Mouse (Mus musculus) spleen, postnatal 4 days (tissue): ENCODE results near the gene Hlcs.

Experiments used
- DNase-seq, 2 experiments: peaks; one replicate each; pipeline ENCODE4 v3.0.0; 2022; ENCODE audit warnings: low spot score in 2 of 2

The Hlcs gene

DNA sequence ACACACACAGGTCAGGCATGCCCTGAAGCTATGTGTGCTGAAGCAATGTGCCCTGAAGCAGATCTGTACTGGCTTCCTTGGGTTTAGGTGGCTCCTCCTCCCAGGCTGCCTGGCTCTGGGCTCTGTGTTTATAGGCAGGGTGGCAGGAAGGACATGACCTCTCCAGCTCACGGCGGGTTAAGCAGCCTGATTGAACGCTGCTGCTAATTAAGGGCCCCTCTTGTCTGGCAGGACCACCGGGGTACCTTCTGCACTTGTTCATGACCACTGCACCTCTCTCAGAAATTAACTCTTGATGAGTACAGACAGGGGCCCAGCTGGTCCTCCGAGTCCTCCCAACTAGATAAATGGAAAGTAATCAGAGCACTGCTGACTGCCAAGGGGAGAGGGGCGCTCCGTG is 149.1 kb downstream of the Hlcs start:
- no peak for DNase-seq

DNA sequence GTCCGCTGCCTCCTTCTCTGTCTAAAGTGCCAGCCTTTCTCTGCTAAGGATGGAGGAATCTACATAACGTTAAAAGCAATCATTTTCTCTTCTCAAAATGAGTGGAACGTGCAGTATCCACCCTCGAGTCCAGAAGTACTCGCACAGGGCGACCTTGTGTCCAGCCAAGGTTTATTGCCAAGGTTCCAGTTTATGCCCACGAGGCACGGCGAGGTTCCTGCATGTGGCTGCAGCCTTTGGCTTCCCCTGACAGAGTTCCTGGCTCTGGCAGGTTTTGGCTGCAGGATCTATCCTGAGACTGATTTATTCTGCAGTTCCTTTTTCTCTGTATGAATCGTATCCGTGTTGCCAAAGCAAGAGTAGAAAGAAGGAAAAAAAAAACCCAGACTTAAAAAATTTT is 150.3 kb downstream of the Hlcs start:
- DNase-seq: no peak

DNA sequence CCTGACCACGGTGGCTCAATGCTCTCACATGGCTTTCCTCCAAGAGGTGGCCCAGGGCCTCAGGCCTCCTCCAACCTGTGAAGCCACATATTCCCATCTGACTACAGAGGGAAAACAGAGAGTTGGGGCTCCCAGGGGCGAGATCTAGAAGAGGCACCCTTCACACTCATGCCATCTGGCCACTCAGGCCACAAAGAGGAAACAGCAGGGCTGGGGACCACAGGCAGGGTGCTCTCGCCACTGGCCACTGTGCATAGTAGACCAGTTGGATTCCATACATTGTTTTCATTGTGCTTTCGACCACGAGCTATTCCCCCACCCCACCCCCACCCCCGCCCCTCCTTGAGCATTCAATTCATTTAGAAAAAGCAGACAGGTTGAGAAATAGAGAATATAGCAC is 151.4 kb downstream of the Hlcs start:
- no peak for DNase-seq

DNA sequence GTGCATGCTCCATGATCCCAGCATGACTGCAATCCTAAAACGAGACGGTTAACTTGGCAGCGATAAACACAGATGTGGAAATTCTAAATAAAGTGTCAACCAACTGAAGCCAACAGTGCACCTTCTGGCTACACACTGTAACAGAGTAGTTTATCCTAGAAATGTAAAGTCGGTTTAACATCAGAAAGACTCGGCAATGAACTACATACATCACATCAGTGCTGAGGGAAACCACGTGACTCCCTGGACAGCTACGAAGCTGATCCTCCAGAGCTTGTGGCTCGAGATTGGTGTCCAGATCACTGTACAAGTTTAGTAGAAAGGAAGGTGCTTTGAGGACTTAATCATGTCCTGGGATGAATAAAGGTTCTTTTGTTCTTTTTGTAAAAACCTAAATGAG is 155.6 kb downstream of the Hlcs start:
- no peak for DNase-seq

DNA sequence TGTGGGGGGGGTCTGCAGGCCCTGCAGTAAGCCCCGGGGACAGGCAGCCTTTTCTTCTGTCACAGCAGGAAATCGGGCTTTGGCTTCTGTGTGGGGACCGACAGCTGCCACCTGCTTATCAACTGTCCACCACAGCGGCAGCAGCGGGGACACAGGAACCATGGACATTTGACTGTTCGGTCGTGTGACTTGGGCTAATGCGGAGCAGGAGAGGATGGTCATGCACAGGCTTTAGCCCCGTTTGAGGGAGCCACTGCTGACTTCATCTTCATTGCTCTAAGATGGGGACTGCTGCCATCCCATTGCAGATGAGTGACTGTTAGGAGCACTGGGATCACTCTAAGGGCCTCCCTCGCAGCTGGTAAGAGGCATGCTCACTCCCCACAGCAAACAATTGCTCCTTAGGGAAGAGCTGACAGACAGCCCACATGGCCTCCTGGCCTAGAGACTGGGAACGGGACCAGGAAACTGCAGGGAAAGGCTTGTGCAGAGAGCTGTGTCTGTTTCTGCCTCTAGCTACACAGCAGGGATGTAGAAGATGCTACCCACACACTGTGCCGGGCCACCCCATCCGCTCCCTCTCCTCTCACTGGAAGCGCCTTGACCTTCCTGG is 158.2 kb downstream of the Hlcs start:
- no peak for DNase-seq

DNA sequence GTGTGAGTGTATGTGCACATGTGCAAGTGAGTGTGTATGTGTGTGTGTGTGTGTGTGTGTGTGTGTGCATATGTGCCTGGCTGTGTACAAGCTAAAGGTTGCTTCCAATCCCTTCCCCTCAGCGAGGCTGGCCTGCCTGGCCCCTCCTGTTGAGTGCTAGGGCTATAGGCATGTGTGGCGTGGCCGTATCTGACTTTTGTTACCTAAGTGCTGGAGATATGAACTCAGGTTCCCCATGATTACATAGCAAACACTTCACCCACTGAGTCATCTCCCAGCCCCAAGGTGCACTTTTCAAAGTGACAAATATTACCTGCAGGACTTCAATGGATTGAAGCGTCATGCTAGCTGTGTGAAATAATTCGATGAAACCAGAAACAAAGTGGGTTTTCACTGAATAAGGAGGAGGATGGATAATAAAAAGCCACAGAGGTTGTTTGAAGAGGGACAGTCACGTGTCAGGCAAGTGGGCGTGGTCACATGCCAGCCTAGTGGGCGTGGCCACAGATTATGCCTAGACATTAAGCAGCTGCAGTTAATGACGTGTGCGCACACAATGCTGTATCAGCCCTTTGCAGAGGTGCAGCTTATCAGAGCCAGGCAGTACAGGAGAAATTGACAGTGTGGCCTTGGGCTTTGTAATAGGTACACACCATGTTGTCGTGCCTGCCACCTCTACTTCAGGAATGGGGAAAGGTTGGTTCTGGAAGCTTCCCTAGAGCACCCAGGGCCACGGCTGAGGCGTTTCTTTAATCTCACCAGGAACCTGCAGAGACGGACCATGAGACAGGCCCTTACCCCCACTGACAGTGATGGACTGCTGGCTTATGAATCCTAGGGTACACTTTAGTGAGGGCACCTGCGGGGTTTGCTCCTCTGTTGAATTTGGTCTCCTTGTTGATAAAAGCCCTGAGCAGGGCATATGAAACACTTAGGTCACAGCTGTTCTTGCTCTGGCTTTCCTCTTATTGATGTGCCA is 163.0 kb downstream of the Hlcs start:
- peak; percentile 85 to 89 for DNase-seq

DNA sequence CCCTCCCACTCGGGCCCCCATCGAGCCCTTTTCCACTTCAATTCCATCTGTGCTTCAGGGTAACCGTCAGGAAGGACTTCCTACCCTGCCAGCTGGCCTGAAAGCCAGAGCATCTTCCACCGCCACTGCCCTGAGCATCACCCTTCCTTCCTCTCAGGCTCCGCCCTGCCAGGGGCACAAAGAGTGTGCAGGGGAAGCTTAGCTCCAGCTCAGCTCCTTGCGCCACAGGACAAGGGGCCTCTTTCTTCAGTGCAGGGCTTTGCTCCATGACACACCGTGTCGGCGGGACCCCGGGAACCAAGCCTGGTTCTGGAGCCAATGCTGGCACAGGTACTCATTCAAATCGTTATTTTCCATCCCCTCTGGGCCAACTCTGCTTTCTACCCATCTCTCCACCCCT is 165.2 kb downstream of the Hlcs start:
- no peak for DNase-seq

DNA sequence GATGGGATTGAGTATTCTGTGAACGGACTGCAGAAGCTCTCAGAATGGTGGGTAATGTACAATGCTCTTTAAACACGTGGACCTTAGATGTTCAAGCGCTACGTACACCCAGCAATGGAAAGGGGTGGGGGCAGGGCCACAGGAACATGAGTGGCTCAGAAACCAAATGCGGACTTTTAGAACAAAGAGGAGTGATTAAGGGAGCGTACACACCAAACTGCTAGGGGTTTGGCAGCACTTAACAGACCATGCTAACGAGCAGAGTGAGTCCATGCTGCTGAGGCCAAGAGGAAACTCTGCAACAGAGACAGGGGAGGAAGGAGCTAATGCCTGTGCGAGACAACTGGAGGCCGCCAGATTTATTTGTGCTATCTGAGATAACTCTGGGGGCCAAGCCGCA is 170.0 kb downstream of the Hlcs start:
- no peak for DNase-seq

DNA sequence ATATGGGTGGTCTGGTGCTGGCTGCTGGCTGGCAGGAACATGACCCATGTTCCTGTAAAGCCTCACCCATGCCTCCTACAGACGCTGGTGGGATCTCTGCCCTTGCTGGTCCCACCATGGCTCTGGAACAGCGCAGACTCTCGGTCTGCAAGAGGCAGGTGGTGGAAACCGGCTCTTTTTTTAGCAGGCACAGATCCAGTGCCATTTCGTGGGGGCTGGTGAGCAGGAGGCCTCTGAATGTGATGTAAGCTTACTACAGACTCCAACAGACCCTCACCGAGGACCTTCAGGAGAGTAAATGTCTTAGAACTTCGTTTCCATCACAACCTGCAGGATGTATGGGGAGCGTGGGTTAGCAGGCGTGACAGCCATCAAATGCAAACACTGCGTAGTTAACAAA is 172.6 kb downstream of the Hlcs start:
- no peak for DNase-seq

DNA sequence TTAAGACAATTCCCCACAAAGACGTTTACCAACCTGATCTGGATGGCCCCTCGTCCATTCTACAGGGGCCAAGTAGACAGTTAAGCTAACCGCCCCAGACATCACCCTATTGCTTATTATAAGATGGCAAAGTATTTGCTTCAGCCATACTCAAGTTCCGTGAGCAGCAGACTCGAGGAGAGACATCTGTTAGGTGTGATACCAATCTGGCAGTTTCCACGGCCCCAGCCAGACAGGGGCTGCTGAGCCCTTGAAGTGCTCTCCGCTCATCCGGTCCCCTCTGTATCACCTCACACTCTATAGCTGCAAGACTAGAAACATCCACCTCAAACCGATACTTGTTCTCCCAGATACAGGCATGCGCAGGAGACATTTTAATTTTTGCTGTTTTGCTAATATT is 179.2 kb downstream of the Hlcs start:
- no peak for DNase-seq

DNA sequence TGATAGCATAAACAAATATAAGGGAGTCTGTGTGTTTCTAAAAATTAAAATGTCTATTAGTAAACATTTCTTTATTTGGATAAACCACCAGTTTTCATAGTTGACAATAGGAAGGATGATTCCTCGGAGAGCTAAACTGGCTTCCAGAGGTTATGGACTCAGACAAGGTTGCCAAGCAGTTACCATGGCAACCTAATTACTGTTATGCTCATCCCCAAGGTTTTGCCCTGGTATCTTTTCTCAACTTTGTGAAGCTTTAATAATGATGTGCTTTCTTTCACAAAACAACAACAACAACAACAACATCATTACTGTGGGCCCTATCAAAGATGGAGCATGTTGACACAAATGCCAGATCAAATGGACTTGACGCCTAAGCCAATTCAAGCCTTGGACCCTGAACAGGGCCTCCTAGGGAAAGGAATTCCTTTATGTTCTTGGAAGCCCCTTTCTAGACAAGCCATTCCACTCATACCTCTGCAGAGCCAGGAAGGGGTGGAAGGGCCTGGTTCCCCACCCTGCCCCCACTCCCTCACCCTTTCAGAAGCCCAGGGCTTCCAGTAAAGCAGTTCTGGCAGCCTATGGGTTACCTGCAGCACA is 185.0 kb downstream of the Hlcs start:
- no peak for DNase-seq

DNA sequence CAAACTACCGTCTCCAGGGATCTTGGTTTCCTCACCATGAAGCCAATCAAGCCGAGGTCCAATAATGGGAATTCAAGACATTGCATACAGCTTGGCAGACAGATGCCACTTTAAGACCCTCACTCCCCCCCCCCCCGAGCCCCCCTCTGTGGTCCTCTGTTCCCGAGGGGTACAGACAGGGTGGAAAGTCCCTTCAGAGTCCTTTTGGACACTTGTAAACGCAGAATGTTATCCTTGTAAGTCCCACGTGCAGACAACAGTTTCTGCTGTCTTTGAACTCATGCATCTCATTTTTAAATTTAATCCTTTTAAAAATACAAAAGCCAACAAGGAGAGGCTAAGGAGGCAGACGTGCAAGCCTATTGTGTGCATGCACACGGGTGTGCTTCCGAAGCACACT is 187.2 kb downstream of the Hlcs start:
- DNase-seq: no peak

DNA sequence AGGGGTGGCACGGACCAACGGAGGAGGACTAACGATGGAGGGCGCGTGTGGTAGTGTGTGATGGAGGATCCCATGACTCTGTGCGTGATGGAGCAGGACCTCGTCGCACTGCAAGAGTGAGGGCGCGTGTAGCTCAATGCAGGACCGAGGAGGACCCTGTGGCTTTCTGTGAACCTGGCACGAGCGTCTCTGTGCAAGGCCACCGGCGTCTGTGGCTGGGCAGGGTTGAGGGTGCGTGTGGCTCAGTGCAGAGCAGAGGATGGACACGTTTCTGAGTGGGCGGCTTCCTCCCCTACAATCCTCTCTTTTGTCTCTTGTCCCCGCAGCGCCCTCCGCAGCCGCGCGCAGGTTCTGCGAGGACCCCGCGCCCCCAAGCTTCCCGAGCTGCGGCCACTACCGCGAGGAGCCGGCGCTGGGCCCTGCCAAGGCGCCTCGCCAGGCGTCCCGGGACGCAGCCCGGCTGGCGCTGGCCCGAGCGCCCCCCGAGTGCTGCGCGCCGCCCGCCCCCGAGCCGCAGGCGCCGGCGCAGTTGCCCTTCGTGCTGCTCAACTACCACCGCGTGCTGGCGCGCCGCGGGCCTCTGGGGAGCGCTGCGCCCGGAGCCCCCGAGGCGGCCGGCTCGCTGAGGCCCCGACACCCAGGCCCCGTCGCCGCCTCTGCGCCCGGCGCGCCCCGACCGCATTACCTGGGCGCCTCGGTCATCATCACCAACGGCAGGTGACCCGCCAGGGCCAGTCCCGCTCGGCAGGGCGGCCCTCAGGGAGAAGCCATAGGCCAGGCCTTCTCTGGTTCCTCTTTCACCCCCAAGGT is 188.0 kb downstream of the Hlcs start:
- DNase-seq: no peak

DNA sequence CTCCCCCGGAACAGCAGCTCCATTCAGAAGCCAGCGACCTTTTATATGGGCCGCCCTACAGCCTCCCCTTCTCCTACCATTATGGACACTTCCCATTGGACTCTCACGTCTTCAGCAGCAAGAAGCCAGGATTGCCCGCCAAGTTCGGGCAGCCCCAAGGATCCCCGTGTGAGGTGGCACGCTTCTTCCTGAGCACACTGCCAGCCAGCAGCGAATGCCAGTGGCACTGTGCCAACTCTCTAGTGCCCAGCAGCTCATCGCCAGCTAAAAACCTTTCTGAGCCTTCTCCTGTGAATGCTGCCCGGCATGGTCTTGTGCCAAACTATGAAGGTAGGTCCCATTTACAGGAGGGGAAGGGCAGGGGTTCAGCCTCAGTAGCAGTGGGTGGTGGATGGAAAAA is 190.1 kb downstream of the Hlcs start:
- DNase-seq: no peak

DNA sequence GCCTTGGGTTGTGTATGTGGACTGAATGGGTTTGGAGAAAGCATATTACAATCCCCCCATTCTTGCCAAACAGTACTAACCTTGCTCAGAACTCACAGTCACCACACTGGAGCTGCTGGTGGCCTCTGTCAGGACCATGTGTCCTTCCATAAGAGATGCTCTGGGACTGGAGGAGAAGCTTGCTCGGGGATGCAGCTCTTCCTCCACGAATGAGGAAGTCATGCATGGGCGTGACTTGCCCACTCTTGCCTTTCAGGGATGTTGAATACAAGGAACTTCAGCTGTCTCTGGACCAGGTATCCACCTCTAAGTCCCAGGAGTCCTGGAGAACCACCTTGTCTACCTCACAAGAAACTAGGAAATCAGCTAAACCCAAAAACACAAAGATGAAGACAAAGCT is 191.0 kb downstream of the Hlcs start:
- DNase-seq: no peak

DNA sequence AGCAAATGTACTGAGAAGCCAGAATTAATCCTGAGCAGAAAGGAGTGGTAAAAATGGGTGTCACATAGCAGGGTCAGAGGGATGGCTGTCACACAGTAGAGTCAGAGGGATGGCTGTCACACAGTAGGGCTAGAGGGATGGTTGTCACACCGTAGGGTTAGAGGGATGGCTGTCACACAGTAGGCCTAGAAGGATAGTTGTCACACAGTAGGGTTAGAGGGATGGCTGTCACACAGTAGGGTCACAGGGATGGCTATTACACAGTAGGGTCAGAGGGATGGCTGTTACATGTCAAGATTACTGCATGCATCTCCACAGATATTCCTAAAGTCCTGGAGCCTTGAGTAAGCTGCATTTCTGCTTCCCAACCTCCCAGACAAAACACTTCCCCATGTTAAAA is 195.0 kb downstream of the Hlcs start:
- DNase-seq: no peak

DNA sequence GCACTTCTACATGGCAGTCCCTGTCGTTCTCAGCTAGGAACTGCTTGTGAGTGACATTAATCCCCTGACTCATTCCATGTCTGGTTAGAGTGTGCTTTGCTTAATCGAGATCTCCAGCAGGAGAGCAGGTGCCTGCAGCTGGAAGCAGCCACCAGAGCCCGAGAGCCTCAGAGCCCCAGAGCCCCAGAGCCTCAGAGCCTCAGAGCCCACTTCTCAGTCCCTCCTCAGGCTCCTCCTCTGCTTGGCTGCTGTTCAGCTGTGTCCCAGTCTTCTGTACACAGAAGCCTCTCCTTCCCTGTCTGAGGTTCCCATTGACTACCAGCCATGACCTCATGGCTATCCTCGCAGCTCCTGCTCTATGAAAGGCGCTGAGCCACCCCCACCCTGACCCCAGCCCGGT is 196.0 kb downstream of the Hlcs start:
- DNase-seq: no peak

DNA sequence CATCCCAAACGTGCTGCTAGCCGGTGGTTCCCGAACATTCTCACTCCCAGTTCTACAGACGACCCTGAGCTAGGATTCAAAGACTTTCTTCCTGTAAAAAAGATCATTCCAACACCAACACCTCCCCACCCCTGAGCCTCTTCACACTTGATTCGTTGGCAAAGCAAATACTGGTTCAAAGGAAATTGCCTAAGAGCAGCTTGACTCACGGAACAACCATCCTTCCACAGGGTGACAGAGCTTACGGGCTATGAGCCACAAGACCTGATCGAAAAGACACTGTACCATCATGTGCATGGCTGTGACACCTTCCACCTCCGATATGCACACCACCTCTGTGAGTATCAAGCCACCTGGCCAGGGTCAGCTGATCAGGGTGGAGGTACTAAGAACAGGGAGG is 198.7 kb downstream of the Hlcs start:
- no peak for DNase-seq

DNA sequence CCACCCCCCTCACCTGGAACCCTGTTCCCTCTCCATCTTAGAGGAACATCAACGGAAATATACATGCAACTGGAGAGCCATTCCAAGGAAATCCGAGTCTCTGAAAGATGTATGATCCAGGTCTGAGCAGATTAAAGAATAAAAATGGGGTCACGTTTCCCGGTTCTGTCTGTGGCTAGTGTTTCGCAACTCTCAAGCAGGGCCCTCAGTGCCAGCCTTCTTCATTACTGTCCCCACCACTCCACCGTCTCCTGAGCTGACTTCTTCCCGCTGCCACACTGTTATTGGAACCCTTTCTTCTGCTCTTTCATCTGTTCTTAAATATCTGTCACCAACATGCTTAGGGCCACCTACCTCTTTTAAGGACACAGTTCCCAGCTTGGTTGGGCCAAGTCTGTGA is 200.2 kb downstream of the Hlcs start:
- no peak for DNase-seq

DNA sequence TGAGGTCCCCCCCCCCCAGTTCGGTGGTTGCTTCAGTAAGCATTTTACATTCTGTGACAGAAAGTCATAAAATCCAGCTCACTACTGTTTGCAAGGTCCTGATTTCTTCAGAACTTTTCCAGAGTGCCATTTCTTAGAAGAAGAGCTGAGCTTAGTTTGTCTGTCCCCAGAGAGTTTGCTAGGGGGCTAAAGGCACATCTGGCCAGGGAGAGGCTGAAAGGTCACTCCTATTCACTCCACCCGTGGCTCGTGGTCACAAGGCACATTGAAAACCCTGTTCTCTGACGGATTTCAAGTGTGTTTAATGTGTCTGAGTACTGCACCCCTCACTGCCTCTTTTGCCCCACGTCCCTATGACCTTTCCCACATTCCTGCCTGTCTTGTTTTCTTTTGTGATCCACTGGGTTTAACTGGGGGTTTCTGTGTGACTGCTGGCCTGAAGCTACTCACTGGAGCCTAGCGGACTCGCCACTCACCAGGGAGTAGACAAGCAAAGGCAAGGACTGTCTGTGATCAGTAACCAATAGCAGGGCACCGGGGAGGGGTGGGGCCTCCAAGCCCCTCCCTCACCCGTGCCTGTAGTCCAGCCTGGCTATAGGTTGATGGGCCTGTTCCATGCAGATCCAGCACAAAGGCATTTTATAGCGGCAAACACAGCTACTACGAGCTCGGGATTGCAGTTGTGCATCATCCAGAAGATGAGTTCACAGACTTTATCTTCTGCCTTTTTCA is 215.5 kb downstream of the Hlcs start:
- DNase-seq: no peak

DNA sequence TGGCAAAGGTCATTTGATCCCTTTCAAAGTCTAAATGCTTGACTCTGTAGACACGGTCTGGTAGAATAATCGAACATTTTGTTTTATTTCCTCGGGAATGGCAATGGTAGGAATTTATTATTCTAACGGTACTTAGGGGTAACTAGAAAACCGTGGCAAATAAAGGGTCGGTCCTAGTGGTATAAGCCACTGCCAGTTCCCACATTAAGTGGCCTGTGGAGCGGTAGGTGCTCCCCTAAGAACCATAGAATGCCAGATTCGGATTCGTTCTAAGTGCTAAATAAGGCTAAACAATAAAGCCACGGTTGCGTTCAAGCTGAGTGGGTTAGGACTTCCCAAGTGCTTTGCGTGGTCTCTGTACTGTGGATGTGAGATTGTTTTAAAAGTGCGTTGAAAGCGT is 216.9 kb downstream of the Hlcs start:
- DNase-seq: no peak
